Mouse (Mus musculus) limb, embryonic 13.5 days (tissue): ENCODE data around the gene 2410137M14Rik. TPM values are rescaled to one million over a fixed set of nuclear protein-coding genes. Genes with fewer than 3 reads are reported as not detected.
"Not testable (repeated sequence)": the region's sequence is repeated elsewhere in the genome, so short reads cannot be mapped to it uniquely, and the experiment has no call there.

Source experiments
- ATAC-seq: fragments of 200-750 bp; cut with Nextera tagmentation; 2 replicates; pipeline ENCODE4 v1.8.0; 2017; ENCODE audit warnings: low read depth, moderate number of reproducible peaks, moderate TSS enrichment; ENCODE audit not compliant: low FRiP score
- H3K27ac ChIP-seq: fragments of 300-500 bp; sonication (generic); 2 replicates; pipeline ENCODE4 v1.5.1; 2015; ENCODE audit warnings: inconsistent platforms, mild to moderate bottlenecking, moderate library complexity
- H3K27me3 ChIP-seq: fragments of 300-500 bp; sonication (generic); 2 replicates; pipeline ENCODE4 v1.6.1; 2015; ENCODE audit warnings: mild to moderate bottlenecking, inconsistent platforms
- H3K36me3 ChIP-seq: fragments of 300-500 bp; sonication (generic); 2 replicates; pipeline ENCODE4 v1.6.1; 2015; ENCODE audit warnings: inconsistent platforms, mild to moderate bottlenecking, moderate library complexity
- H3K4me1 ChIP-seq: fragments of 300-500 bp; sonication (generic); 2 replicates; pipeline ENCODE4 v1.6.1; 2015; ENCODE audit warnings: inconsistent platforms
- H3K4me2 ChIP-seq: fragments of 300-500 bp; sonication (generic); replicated peaks from 2 replicates; pipeline ENCODE4 v1.6.1; 2015; ENCODE audit warnings: inconsistent platforms, mild to moderate bottlenecking, moderate library complexity
- H3K4me3 ChIP-seq: fragments of 300-500 bp; sonication (generic); 2 replicates; pipeline ENCODE4 v1.5.1; 2015; ENCODE audit warnings: moderate library complexity, mild to moderate bottlenecking, inconsistent platforms
- H3K9ac ChIP-seq: fragments of 300-500 bp; sonication (generic); 2 replicates; pipeline ENCODE4 v1.6.1; 2015; ENCODE audit warnings: mild to moderate bottlenecking, inconsistent platforms
- H3K9me3 ChIP-seq: fragments of 300-500 bp; sonication (generic); 2 replicates; pipeline ENCODE4 v1.6.1; 2016; ENCODE audit warnings: inconsistent platforms
- WGBS: fragments of 180-500 bp; shearing (Covaris S2); methylation state at CpG from one replicate; pipeline ENCODE4 v1.1.7; 2015; 5-methylcytosine and 5-hydroxymethylcytosine counted together
- polyA plus RNA-seq: library from polyadenylated mRNA; unstranded; fragments of >200 nt; fragmentation: Nextera tagmentation; extraction: Ambion mirVana; gene quantifications from 2 replicates; pipeline ENCODE4 v1.2.1, GENCODE M21; 2015

The 2410137M14Rik gene
- polyA plus RNA-seq, result not detected in 2 replicates

- H3K27me3 ChIP-seq, result peaks cover 6% of the 10 kb centered on the region
- H3K4me3 ChIP-seq, result 0 out of 2 replicates have a peak within 1 kb of the TSS, but pooled peaks have one; percentile 4
- ATAC-seq, result peak; percentile 19; the same call in 1 of the 2 replicates
- H3K4me1 ChIP-seq, result peaks cover 26% of the 10 kb centered on the region
- no peaks in the 10 kb centered on the region for H3K36me3 ChIP-seq
- 13% methylated on average over 18 of the region's 18 CpGs for WGBS
- no peak within 1 kb of the TSS for H3K9ac ChIP-seq
- no peaks in the 10 kb centered on the region for H3K9me3 ChIP-seq
- no peak within 1 kb of the TSS for H3K27ac ChIP-seq
- peak within 1 kb of the TSS; percentile 50 for H3K4me2 ChIP-seq
Measured at GRCm38 (mm10) chr17:36981221-36981813, at the start of gene 2410137M14Rik. Gene 2410137M14Rik, minus strand, starts transcription at chr17:36981237.

DNA sequence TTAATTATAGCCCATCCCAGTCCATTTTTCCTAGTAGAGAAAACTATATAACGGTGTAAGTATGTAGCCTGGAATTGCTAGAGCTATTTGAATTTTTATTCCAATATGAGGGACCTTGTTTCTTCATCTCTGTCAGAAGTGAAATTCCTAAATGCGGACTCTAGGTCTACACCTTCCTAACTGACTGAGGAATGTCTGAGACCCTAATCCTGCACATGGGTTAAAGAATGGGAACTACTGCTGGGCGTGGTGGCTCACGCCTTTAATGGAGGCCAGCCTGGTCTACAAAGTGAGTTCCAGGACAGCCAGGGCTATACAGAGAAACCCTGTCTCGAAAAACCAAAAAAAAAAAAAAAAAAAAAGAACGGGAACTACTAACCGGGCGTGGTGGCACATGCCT, 48.1 kb upstream of the 2410137M14Rik start:
- Histone ChIP-seq H3K9ac (peak overlapping the region; percentile 62; the same call in 1 of the 2 replicates), H3K9me3 (no peaks in the 10 kb centered on the region), H3K27ac (peak overlapping the region; percentile 96), H3K4me2 (peak overlapping the region; percentile 64), H3K4me3 (peak overlapping the region; percentile 44), H3K36me3 (no peaks in the 10 kb centered on the region), H3K27me3 (no peaks in the 10 kb centered on the region), H3K4me1 (peaks cover 9% of the 10 kb centered on the region; the same call in 1 of the 2 replicates)
- WGBS, result 72% methylated on average over 8 of the region's 8 CpGs
- ATAC-seq, result no peak

GRCm38 (mm10) chr17:37028683-37029120, 47.7 kb upstream of the 2410137M14Rik start:
- H3K27me3 ChIP-seq, result no peaks in the 10 kb centered on the region
- H3K4me2 ChIP-seq, result peak overlapping the region; percentile 64
- no peaks in the 10 kb centered on the region for H3K9me3 ChIP-seq
- 0% methylated on average over 14 of the region's 14 CpGs for WGBS
- peak overlapping the region; percentile 44 for H3K4me3 ChIP-seq
- H3K4me1 ChIP-seq, result peaks cover 9% of the 10 kb centered on the region; the same call in 1 of the 2 replicates
- peak; percentile 99 for ATAC-seq
- H3K36me3 ChIP-seq, result no peaks in the 10 kb centered on the region
- H3K9ac ChIP-seq, result peak overlapping the region; percentile 62
- H3K27ac ChIP-seq, result peak overlapping the region; percentile 96

GRCm38 (mm10) chr17:37028212-37028611, 47.2 kb upstream of the 2410137M14Rik start:
- peaks cover 9% of the 10 kb centered on the region; the same call in 1 of the 2 replicates for H3K4me1 ChIP-seq
- H3K9ac ChIP-seq, result peak overlapping the region; percentile 62
- peak; percentile 43 for ATAC-seq
- H3K4me3 ChIP-seq, result peak overlapping the region; percentile 44
- no peaks in the 10 kb centered on the region for H3K27me3 ChIP-seq
- peak overlapping the region; percentile 64 for H3K4me2 ChIP-seq
- WGBS, result 3% methylated on average over 10 of the region's 10 CpGs
- no peaks in the 10 kb centered on the region for H3K9me3 ChIP-seq
- peak overlapping the region; percentile 96 for H3K27ac ChIP-seq
- no peaks in the 10 kb centered on the region for H3K36me3 ChIP-seq

DNA sequence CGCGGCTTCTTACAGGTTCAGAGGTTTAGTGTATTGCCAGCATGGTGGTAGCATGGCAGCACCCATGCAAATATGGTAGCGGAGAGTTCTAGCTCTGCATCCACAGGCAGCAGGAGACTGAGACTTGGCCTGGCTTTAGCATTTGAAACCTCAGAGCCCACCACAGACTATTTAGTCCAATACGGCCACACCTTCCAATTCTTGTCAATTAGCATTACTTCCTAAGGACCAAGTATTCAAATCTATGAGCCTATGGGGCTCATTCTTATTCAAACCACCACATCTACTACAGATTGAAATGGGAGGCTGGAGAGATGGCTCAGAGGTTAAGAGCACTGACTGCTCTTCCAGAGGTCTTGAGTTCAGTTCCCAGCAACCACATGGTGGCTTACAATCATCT, 46.4 kb upstream of the 2410137M14Rik start:
- H3K4me3 ChIP-seq, result no peak overlapping the region
- H3K27me3 ChIP-seq, result no peaks in the 10 kb centered on the region
- WGBS, result 98% methylated on average over 4 of the region's 4 CpGs
- H3K9ac ChIP-seq, result no peak overlapping the region
- H3K27ac ChIP-seq, result peak overlapping the region; percentile 96; the same call in 1 of the 2 replicates
- no peaks in the 10 kb centered on the region for H3K9me3 ChIP-seq
- ATAC-seq, result no peak
- H3K4me2 ChIP-seq, result no peak overlapping the region
- no peaks in the 10 kb centered on the region for H3K36me3 ChIP-seq
- H3K4me1 ChIP-seq, result peaks cover 9% of the 10 kb centered on the region; the same call in 1 of the 2 replicates

- Histone ChIP-seq H3K36me3 (no peaks in the 10 kb centered on the region), H3K9ac (no peak overlapping the region), H3K4me1 (peaks cover 9% of the 10 kb centered on the region; the same call in 1 of the 2 replicates), H3K4me2 (no peak overlapping the region), H3K27ac (no peak overlapping the region), H3K27me3 (no peaks in the 10 kb centered on the region), H3K4me3 (no peak overlapping the region), H3K9me3 (no peaks in the 10 kb centered on the region)
- 89% methylated on average over 2 of the region's 2 CpGs for WGBS
- no peak for ATAC-seq
Measured at GRCm38 (mm10) chr17:37026425-37026824, 45.4 kb upstream of the 2410137M14Rik start.

- Histone ChIP-seq H3K27ac (no peak within 1 kb of the TSS), H3K4me1 (peaks cover 5% of the 10 kb centered on the region; the same call in 1 of the 2 replicates), H3K4me3 (no peak within 1 kb of the TSS), H3K36me3 (no peaks in the 10 kb centered on the region), H3K27me3 (no peaks in the 10 kb centered on the region), H3K9ac (no peak within 1 kb of the TSS), H3K9me3 (no peaks in the 10 kb centered on the region), H3K4me2 (no peak within 1 kb of the TSS)
- 66% methylated on average over 9 of the region's 9 CpGs for WGBS
- no peak for ATAC-seq
Measured at GRCm38 (mm10) chr17:37022628-37023576, 41.9 kb upstream of the 2410137M14Rik start, which contains the start of gene Mog. Gene Mog, minus strand, starts transcription at chr17:37023398.

DNA sequence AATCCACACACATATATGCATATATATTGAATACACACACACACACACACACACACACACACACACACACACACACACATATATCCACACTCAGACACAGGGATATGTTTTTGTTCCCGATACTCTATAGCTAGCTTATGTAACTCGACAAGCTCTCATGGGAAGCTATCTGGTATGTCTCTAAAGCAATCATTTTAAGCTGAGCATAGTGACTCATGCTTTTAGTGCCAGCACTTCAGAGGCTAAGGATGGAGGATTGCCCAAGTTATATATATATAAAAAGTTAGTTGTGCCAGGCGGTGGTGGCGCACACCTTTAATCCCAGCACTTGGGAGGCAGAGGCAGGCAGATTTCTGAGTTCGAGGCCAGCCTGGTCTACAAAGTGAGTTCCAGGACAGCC, 38.2 kb upstream of the 2410137M14Rik start:
- 98% methylated on average over 5 of the region's 5 CpGs for WGBS
- H3K27me3 ChIP-seq, H3K4me3 ChIP-seq, H3K4me1 ChIP-seq, H3K36me3 ChIP-seq, H3K9ac ChIP-seq, H3K9me3 ChIP-seq, ATAC-seq, H3K27ac ChIP-seq, H3K4me2 ChIP-seq: not testable (repeated sequence)

DNA sequence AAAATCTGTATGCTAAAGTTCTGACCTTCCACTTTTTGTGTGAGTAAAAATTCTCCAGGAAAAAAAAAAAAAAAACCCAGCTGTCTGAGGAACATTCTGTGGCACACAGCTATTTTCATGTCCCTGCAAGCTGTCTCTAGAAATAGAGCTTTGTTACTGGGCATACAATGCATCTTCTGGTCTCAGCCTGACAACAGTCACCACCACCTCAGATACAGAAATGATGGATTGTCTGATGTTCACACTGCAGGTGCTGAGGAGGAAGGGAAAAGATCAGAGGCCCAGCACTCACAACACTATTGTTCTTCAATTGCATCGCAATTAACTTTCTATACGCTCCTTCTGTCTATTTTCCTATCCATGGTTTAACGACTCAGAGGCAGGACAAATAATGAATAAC, 37.3 kb upstream of the 2410137M14Rik start:
- WGBS, result 79% methylated on average over 3 of the region's 3 CpGs
- Histone ChIP-seq H3K9ac (no peak overlapping the region), H3K27ac (no peak overlapping the region), H3K9me3 (no peaks in the 10 kb centered on the region), H3K36me3 (no peaks in the 10 kb centered on the region), H3K27me3 (no peaks in the 10 kb centered on the region), H3K4me1 (no peaks in the 10 kb centered on the region), H3K4me3 (no peak overlapping the region), H3K4me2 (no peak overlapping the region)
- no peak for ATAC-seq

GRCm38 (mm10) chr17:37016333-37016732, 35.3 kb upstream of the 2410137M14Rik start:
- Histone ChIP-seq H3K4me3 (no peak overlapping the region), H3K27me3 (no peaks in the 10 kb centered on the region), H3K4me2 (no peak overlapping the region), H3K9me3 (no peaks in the 10 kb centered on the region), H3K4me1 (no peaks in the 10 kb centered on the region), H3K27ac (no peak overlapping the region), H3K9ac (no peak overlapping the region), H3K36me3 (peaks cover 8% of the 10 kb centered on the region)
- ATAC-seq, result no peak

GRCm38 (mm10) chr17:37012141-37012540, 31.1 kb upstream of the 2410137M14Rik start:
- Histone ChIP-seq H3K9ac (no peak overlapping the region), H3K27me3 (no peaks in the 10 kb centered on the region), H3K4me1 (no peaks in the 10 kb centered on the region), H3K36me3 (peaks cover 50% of the 10 kb centered on the region), H3K27ac (no peak overlapping the region), H3K9me3 (no peaks in the 10 kb centered on the region), H3K4me2 (no peak overlapping the region), H3K4me3 (no peak overlapping the region)
- no peak for ATAC-seq
- 73% methylated on average over 5 of the region's 5 CpGs for WGBS

DNA sequence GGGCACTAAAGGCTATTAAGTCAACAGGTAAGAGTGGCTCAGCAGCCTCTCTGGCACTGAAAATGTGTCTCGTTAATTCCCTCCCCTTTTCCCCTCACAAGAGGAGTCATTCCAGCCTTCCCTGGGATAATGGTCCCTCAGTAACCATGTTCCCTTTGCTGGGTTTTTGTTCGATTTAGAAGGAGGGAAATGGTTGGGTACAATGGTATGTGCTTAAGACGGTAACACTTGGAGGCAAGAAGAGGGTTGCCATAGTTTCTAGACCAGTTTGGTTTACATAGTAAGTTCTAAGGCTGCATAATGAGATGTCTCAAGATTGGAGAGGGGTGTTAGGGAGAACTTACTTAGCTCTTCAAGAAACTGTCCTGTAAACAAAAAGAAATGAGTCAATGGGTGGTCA, 30.7 kb upstream of the 2410137M14Rik start:
- WGBS, result 85% methylated on average over 3 of the region's 3 CpGs
- no peak for ATAC-seq

More for the DNA sequence above, 30.7 kb upstream of the 2410137M14Rik start:
- H3K36me3 ChIP-seq, result peaks cover 54% of the 10 kb centered on the region
- H3K27ac ChIP-seq, result no peak overlapping the region
- no peak overlapping the region for H3K4me2 ChIP-seq
- H3K9me3 ChIP-seq, result no peaks in the 10 kb centered on the region
- no peaks in the 10 kb centered on the region for H3K4me1 ChIP-seq
- no peak overlapping the region for H3K4me3 ChIP-seq
- H3K27me3 ChIP-seq, result no peaks in the 10 kb centered on the region
- no peak overlapping the region for H3K9ac ChIP-seq
